ENCODE assay signal across 8 mouse cellular contexts in genomic region chr9:102725958-102726654, GRCm38 (mm10). TPM values are rescaled to one million over a fixed set of nuclear protein-coding genes. Genes with fewer than 3 reads are reported as not detected.
DNase-seq lines count a peak whose midpoint lies in the region; ATAC-seq and TF ChIP-seq lines count a peak whose summit lies in the region.

No protein-coding gene starts in this region.

- H3K9ac ChIP-seq in kidney, embryonic 15.5 days, result 0 out of 2 replicates have a peak overlapping the region, but pooled peaks have one; percentile 26
- H3K9ac ChIP-seq in liver, embryonic 15.5 days, result no peak overlapping the region

- no peak; the same call in 1 of the 2 replicates for TF ChIP-seq POLR2A in embryonic fibroblast, embryonic 13.5 days (IDR thresholded peaks at IDR 0.05; ENCODE audit: low read depth, low read length)
- no peak for TF ChIP-seq POLR2A in olfactory bulb, adult 2 months (IDR thresholded peaks at IDR 0.05; ENCODE audit: insufficient read depth, low read depth, low read length)

- TF ChIP-seq CTCF in embryonic fibroblast, embryonic 13.5 days (IDR thresholded peaks at IDR 0.05; ENCODE audit: borderline replicate concordance, insufficient read depth, low read length), result no peak
- no peak for TF ChIP-seq CTCF in olfactory bulb, adult 2 months (IDR thresholded peaks at IDR 0.05; ENCODE audit: insufficient read depth, low read depth, low read length)

- H3K27ac ChIP-seq in embryonic fibroblast, embryonic 13.5 days (ENCODE audit: insufficient read depth, low read length), result peak overlapping the region; percentile 96
- peak overlapping the region; percentile 80 for H3K27ac ChIP-seq in heart, embryonic 10.5 days
- peak overlapping the region; percentile 95 for H3K27ac ChIP-seq in kidney, embryonic 15.5 days
- peak overlapping the region; percentile 72 for H3K27ac ChIP-seq in liver, embryonic 15.5 days (replicated peaks)
- peak overlapping the region; percentile 9; the same call in 1 of the 2 replicates for H3K27ac ChIP-seq in olfactory bulb, adult 2 months (ENCODE audit: insufficient read depth, low read depth, low read length)

- peak overlapping the region; percentile 54 for H3K4me2 ChIP-seq in kidney, embryonic 15.5 days
- peak overlapping the region; percentile 30 for H3K4me2 ChIP-seq in liver, embryonic 15.5 days

- H3K36me3 ChIP-seq in heart, embryonic 10.5 days, result peaks cover 94% of the 10 kb centered on the region
- H3K36me3 ChIP-seq in kidney, embryonic 15.5 days, result peaks cover 94% of the 10 kb centered on the region
- peaks cover 41% of the 10 kb centered on the region for H3K36me3 ChIP-seq in liver, embryonic 15.5 days (replicated peaks)

- no peaks in the 10 kb centered on the region for H3K9me3 ChIP-seq in heart, embryonic 10.5 days
- H3K9me3 ChIP-seq in kidney, embryonic 15.5 days (replicated peaks), result no peaks in the 10 kb centered on the region
- H3K9me3 ChIP-seq in liver, embryonic 15.5 days (replicated peaks), result no peaks in the 10 kb centered on the region

- peaks cover 43% of the 10 kb centered on the region for H3K4me1 ChIP-seq in embryonic fibroblast, embryonic 13.5 days (ENCODE audit: control insufficient read depth, insufficient read depth, low read length)
- peaks cover 86% of the 10 kb centered on the region for H3K4me1 ChIP-seq in heart, embryonic 10.5 days
- H3K4me1 ChIP-seq in kidney, embryonic 15.5 days, result peaks cover 89% of the 10 kb centered on the region
- peaks cover 49% of the 10 kb centered on the region for H3K4me1 ChIP-seq in liver, embryonic 15.5 days (replicated peaks)
- H3K4me1 ChIP-seq in olfactory bulb, adult 2 months (ENCODE audit: control insufficient read depth, insufficient read depth, low read length), result peaks cover 38% of the 10 kb centered on the region

- WGBS in heart, embryonic 10.5 days, result 1% methylated on average over 22 of the region's 22 CpGs
- 1% methylated on average over 22 of the region's 22 CpGs for WGBS in kidney, embryonic 15.5 days
- 4% methylated on average over 22 of the region's 22 CpGs for whole genome bisulfite sequencing in liver, embryonic 15.5 days (ENCODE audit: insufficient replicate concordance)
- 5% methylated on average over 22 of the region's 22 CpGs for WGBS in olfactory bulb, adult 2 months

- H3K4me3 ChIP-seq in embryonic fibroblast, embryonic 13.5 days (ENCODE audit: insufficient read depth, low read length), result no peak overlapping the region
- H3K4me3 ChIP-seq in heart, embryonic 10.5 days, result peak overlapping the region; percentile 41; the same call in 1 of the 2 replicates
- peak overlapping the region; percentile 18 for H3K4me3 ChIP-seq in kidney, embryonic 15.5 days (replicated peaks)
- H3K4me3 ChIP-seq in liver, embryonic 15.5 days (replicated peaks), result no peak overlapping the region
- H3K4me3 ChIP-seq in olfactory bulb, adult 2 months (ENCODE audit: insufficient read depth, low read depth, low read length), result peak overlapping the region; percentile 21

- peak; percentile 37 to 39 for DNase-seq in left cerebral cortex, adult 18-20 months (ENCODE audit: low spot score in 2 of 2)
- DNase-seq in left cerebral cortex, adult 11 months (ENCODE audit: low spot score), result no peak
- peak; percentile 96 for DNase-seq in heart, embryonic 10.5 days (ENCODE audit: low spot score)
- no peak for DNase-seq in thymus, postnatal 36 days

- H3K27me3 ChIP-seq in heart, embryonic 10.5 days (ENCODE audit: insufficient read depth, poor library complexity, severe bottlenecking), result no peaks in the 10 kb centered on the region
- H3K27me3 ChIP-seq in kidney, embryonic 15.5 days, result no peaks in the 10 kb centered on the region
- H3K27me3 ChIP-seq in liver, embryonic 15.5 days, result no peaks in the 10 kb centered on the region; the same call in 1 of the 2 replicates

- peak; percentile 93 for ATAC-seq in kidney, embryonic 15.5 days (replicated peaks; ENCODE audit: low FRiP score)
- ATAC-seq in liver, embryonic 15.5 days (ENCODE audit: insufficient read depth), result peak; percentile 68

RNA-seq across cellular contexts. Expression of gene Amotl2, which starts 9.6 kb away (rescaled TPM):
- total RNA-seq in left cerebral cortex, adult 18-20 months (2021), result 10 to 100 TPM; 19.5 to 20.5 TPM
- polyA plus RNA-seq in embryonic fibroblast, embryonic 13.5 days (2011; ENCODE audit: insufficient read length, low read depth, missing spikeins), result 135 and 188 TPM in 2 replicates
- polyA plus RNA-seq in heart, embryonic 10.5 days (2016; fragmentation: Nextera tagmentation; extraction: Ambion mirVana), result 52.5 and 54.8 TPM in 2 replicates
- polyA plus RNA-seq in kidney, embryonic 15.5 days (2015; fragmentation: Nextera tagmentation; extraction: Ambion mirVana), result 43.3 and 45.1 TPM in 2 replicates
- 5.1 and 5.4 TPM in 2 replicates for polyA plus RNA-seq in liver, embryonic 15.5 days (2015; fragmentation: Nextera tagmentation; extraction: Ambion mirVana)
- not detected in 2 replicates for polyA plus RNA-seq in olfactory bulb, adult 2 months (2012; ENCODE audit: insufficient read depth, insufficient read length, low replicate concordance, missing spikeins)

Comparison
In these comparisons a context has a peak if more than half of its experiments do, and no peak if none do; other contexts are left out.
1. DNase-seq: peak in left cerebral cortex, adult 18-20 months (2 of 2) and heart, embryonic 10.5 days (single experiment); none in left cerebral cortex, adult 11 months (single experiment) and thymus, postnatal 36 days (0 of 2).
2. H3K27ac ChIP-seq: peak in every context shown above with its lines; median percentile 96 in embryonic fibroblast, embryonic 13.5 days; 95 in kidney, embryonic 15.5 days; 80 in heart, embryonic 10.5 days; 72 in liver, embryonic 15.5 days; 9 in olfactory bulb, adult 2 months.
3. H3K4me3 ChIP-seq: peak in heart, embryonic 10.5 days (single experiment), kidney, embryonic 15.5 days (single experiment) and olfactory bulb, adult 2 months (single experiment); none in embryonic fibroblast, embryonic 13.5 days (single experiment) and liver, embryonic 15.5 days (single experiment).